ENCODE assay signal across 22 mouse cellular contexts in genomic region chr16:33405487-33405886, GRCm38 (mm10). TPM values are rescaled to one million over a fixed set of nuclear protein-coding genes. Genes with fewer than 3 reads are reported as not detected.
DNase-seq lines count a peak whose midpoint lies in the region; ATAC-seq and TF ChIP-seq lines count a peak whose summit lies in the region.
"Had no signal": no experiment of that assay in that cellular context is flagged by ENCODE, and none has a peak within 500 bp of the region (broad histone marks: within the 10 kb centered on the region; RNA-seq: fewer than 3 reads in every experiment).

No protein-coding gene starts in this region.

- TF ChIP-seq CTCF in kidney, adult 2 months (conservative IDR thresholded peaks at IDR 0.05; ENCODE audit: insufficient read depth, insufficient read length, low read depth, low read length): no peak

- H3K9ac ChIP-seq in kidney, embryonic 14.5 days (ENCODE audit: low read depth, low read length): no peak overlapping the region
- H3K9ac ChIP-seq: embryonic facial prominence, embryonic 13.5 days; embryonic facial prominence, embryonic 15.5 days; forebrain, embryonic 13.5 days; forebrain, embryonic 15.5 days had no signal

- DNase-seq in kidney, adult 2 months: peak; percentile 35
- no peak for DNase-seq in kidney, postnatal 14 days
- DNase-seq in kidney, postnatal 36 days: peak; percentile 18 to 48
- DNase-seq in fat pad, adult 2 months (ENCODE audit: extremely low read depth, low read depth, low spot score): peak; percentile 71
- peak; percentile 65 for DNase-seq in gonadal fat pad, adult 2 months (ENCODE audit: low read depth)
- no peak for DNase-seq in thymus, postnatal 4 days
- DNase-seq: adrenal gland, adult 2 months; adrenal gland, postnatal 10 days; adrenal gland, postnatal 25 days; cerebellum, adult 11 months; cerebellum, adult 18-20 months; cerebellum, adult 8-10 months; cerebellum, adult 9-11 months; cerebellum, postnatal 14 days; cerebellum, postnatal 36 days; embryo, embryonic 11 days had no signal

- TF ChIP-seq POLR2A in kidney, adult 2 months (IDR thresholded peaks at IDR 0.05; ENCODE audit: low read depth, low read length): no peak

- no peak overlapping the region for H3K4me2 ChIP-seq in kidney, embryonic 14.5 days (replicated peaks; ENCODE audit: low read depth, low read length)
- H3K4me2 ChIP-seq: embryonic facial prominence, embryonic 13.5 days; embryonic facial prominence, embryonic 15.5 days; forebrain, embryonic 13.5 days; forebrain, embryonic 15.5 days had no signal

- H3K4me3 ChIP-seq in kidney, adult 2 months (ENCODE audit: insufficient read depth, low read depth, low read length): no peak overlapping the region
- H3K4me3 ChIP-seq in kidney, embryonic 14.5 days (ENCODE audit: low read length): no peak overlapping the region
- H3K4me3 ChIP-seq: embryonic facial prominence, embryonic 13.5 days; embryonic facial prominence, embryonic 15.5 days; erythroblast, embryonic 14.5 days; forebrain, embryonic 13.5 days; forebrain, embryonic 15.5 days had no signal

- no peak for ATAC-seq in kidney, embryonic 14.5 days (ENCODE audit: low FRiP score, low TSS enrichment)
- ATAC-seq: forebrain, embryonic 13.5 days; forebrain, embryonic 15.5 days had no signal

- H3K4me1 ChIP-seq in kidney, adult 2 months (ENCODE audit: control insufficient read depth, insufficient read depth, low read length): peaks cover 22% of the 10 kb centered on the region
- H3K4me1 ChIP-seq in kidney, embryonic 14.5 days (ENCODE audit: control insufficient read depth, insufficient read depth, low read length): peaks cover 9% of the 10 kb centered on the region

- no peaks in the 10 kb centered on the region; the same call in 1 of the 2 replicates for H3K9me3 ChIP-seq in kidney, embryonic 14.5 days (ENCODE audit: control insufficient read depth, low read length)
- H3K9me3 ChIP-seq: embryonic facial prominence, embryonic 13.5 days; embryonic facial prominence, embryonic 15.5 days; forebrain, embryonic 13.5 days; forebrain, embryonic 15.5 days had no signal

- no peak overlapping the region for H3K27ac ChIP-seq in kidney, adult 2 months (ENCODE audit: insufficient read depth, low read depth, low read length)
- no peak overlapping the region for H3K27ac ChIP-seq in kidney, embryonic 14.5 days (ENCODE audit: low read depth, low read length)
- H3K27ac ChIP-seq: embryonic facial prominence, embryonic 13.5 days; embryonic facial prominence, embryonic 15.5 days; forebrain, embryonic 13.5 days; forebrain, embryonic 15.5 days had no signal

- no peaks in the 10 kb centered on the region for H3K27me3 ChIP-seq in kidney, adult 2 months (replicated peaks; ENCODE audit: control insufficient read depth, insufficient read depth, low read length)
- H3K27me3 ChIP-seq in kidney, embryonic 14.5 days (ENCODE audit: control insufficient read depth, insufficient read depth, low read length): no peaks in the 10 kb centered on the region
- H3K27me3 ChIP-seq: embryonic facial prominence, embryonic 13.5 days; embryonic facial prominence, embryonic 15.5 days; forebrain, embryonic 13.5 days; forebrain, embryonic 15.5 days had no signal

- H3K36me3 ChIP-seq in kidney, adult 2 months (ENCODE audit: control insufficient read depth, insufficient read depth, low read length): no peaks in the 10 kb centered on the region
- H3K36me3 ChIP-seq in kidney, embryonic 14.5 days (ENCODE audit: control insufficient read depth, insufficient read depth, low read length): no peaks in the 10 kb centered on the region
- H3K36me3 ChIP-seq: embryonic facial prominence, embryonic 13.5 days; embryonic facial prominence, embryonic 15.5 days; forebrain, embryonic 15.5 days had no signal

- WGBS in kidney, adult 2 months: 49% methylated on average over 4 of the region's 4 CpGs
- 80% methylated on average over 4 of the region's 4 CpGs for WGBS in kidney, embryonic 14.5 days

RNA-seq across cellular contexts. Expression of gene Zfp148, which starts 24.9 kb away (rescaled TPM):
- polyA plus RNA-seq in kidney, adult 2 months (2012; rRNA removed): 8.7 and 9.8 TPM in 2 replicates
- 42.2 and 59.3 TPM in 2 replicates for polyA plus RNA-seq in kidney, embryonic 14.5 days (2014; fragmentation: Nextera tagmentation; extraction: Ambion mirVana)
- polyA plus RNA-seq in gonadal fat pad, adult 2 months (2012; rRNA removed): 11.9 and 14.6 TPM in 2 replicates

Comparison
In these comparisons a context has a peak if more than half of its experiments do, and no peak if none do; other contexts are left out.
1. DNase-seq: peak in kidney, adult 2 months (single experiment), kidney, postnatal 36 days (2 of 2), fat pad, adult 2 months (single experiment) and gonadal fat pad, adult 2 months (single experiment); none in kidney, postnatal 14 days (single experiment) and thymus, postnatal 4 days (single experiment).